Mouse (Mus musculus): ENCODE measurements around the gene Cfl2. TPM values are rescaled to one million over a fixed set of nuclear protein-coding genes. Genes with fewer than 3 reads are reported as not detected.
A peak's percentile ranks its signal among the peaks of the same experiment; 100 is the strongest.
"Not testable (repeated sequence)": the region's sequence is repeated elsewhere in the genome, so short reads cannot be mapped to it uniquely, and the experiment has no call there.

The Cfl2 gene
- polyA plus RNA-seq, 1 experiment = 39.0 TPM

- Histone ChIP-seq H3K36me3 (ENCODE audit: control insufficient read depth, insufficient read depth, low read length) (no peaks in the 10 kb centered on the region), H3K27me3 (replicated peaks; ENCODE audit: control insufficient read depth, insufficient read depth, low read length) (no peaks in the 10 kb centered on the region), H3K4me3 (ENCODE audit: insufficient read depth, low read depth, low read length) (no peak overlapping the region), H3K27ac (ENCODE audit: insufficient read depth, low read depth, low read length) (no peak overlapping the region), H3K4me1 (ENCODE audit: control insufficient read depth, insufficient read depth, low read length) (no peaks in the 10 kb centered on the region)
- TF ChIP-seq POLR2A (IDR thresholded peaks at IDR 0.05; ENCODE audit: low read depth, low read length) = no peak
- no peak for TF ChIP-seq CTCF (conservative IDR thresholded peaks at IDR 0.05; ENCODE audit: insufficient read depth, insufficient read length, low read depth, low read length)
- DNase-seq = no peak
- 89% methylated on average over 1 of the region's 1 CpGs for WGBS
These were observed 21.1 kb downstream of the Cfl2 start for GRCm38 (mm10) chr12:54841576-54841975.

DNA sequence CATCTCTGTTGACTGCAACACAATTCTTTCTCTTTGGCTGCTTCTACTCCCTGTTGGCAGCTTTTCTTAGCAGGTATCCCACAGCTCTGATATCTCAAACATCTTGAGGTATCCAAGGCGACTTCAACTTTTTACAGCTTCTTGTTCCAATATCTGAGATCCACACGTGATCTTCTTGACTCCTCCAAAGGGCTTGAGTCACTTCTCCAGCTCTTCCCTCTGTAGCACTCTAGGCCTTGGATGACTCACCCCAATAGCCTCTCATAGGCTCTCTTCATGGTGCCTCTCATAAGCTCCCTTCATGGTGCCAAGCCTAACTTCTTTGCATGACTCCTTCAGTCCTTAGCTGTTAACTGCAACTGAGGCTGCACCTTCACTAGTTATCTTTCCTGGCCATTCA, 22.9 kb downstream of the Cfl2 start:
- WGBS = 92% methylated on average over 2 of the region's 2 CpGs
- no peak overlapping the region for H3K4me3 ChIP-seq (ENCODE audit: insufficient read depth, low read depth, low read length)
- H3K4me1 ChIP-seq (ENCODE audit: control insufficient read depth, insufficient read depth, low read length) = no peaks in the 10 kb centered on the region
- DNase-seq = no peak
- H3K36me3 ChIP-seq (ENCODE audit: control insufficient read depth, insufficient read depth, low read length) = no peaks in the 10 kb centered on the region
- no peaks in the 10 kb centered on the region for H3K27me3 ChIP-seq (replicated peaks; ENCODE audit: control insufficient read depth, insufficient read depth, low read length)
- no peak for TF ChIP-seq POLR2A (IDR thresholded peaks at IDR 0.05; ENCODE audit: low read depth, low read length)
- no peak for TF ChIP-seq CTCF (conservative IDR thresholded peaks at IDR 0.05; ENCODE audit: insufficient read depth, insufficient read length, low read depth, low read length)
- H3K27ac ChIP-seq (ENCODE audit: insufficient read depth, low read depth, low read length) = no peak overlapping the region

GRCm38 (mm10) chr12:54838931-54839330, 23.7 kb downstream of the Cfl2 start:
- H3K36me3 ChIP-seq (ENCODE audit: control insufficient read depth, insufficient read depth, low read length) = no peaks in the 10 kb centered on the region
- no peak for DNase-seq
- H3K27me3 ChIP-seq (replicated peaks; ENCODE audit: control insufficient read depth, insufficient read depth, low read length) = no peaks in the 10 kb centered on the region
- no peaks in the 10 kb centered on the region for H3K4me1 ChIP-seq (ENCODE audit: control insufficient read depth, insufficient read depth, low read length)
- H3K27ac ChIP-seq (ENCODE audit: insufficient read depth, low read depth, low read length) = no peak overlapping the region
- TF ChIP-seq CTCF (conservative IDR thresholded peaks at IDR 0.05; ENCODE audit: insufficient read depth, insufficient read length, low read depth, low read length) (no peak), POLR2A (IDR thresholded peaks at IDR 0.05; ENCODE audit: low read depth, low read length) (no peak)
- H3K4me3 ChIP-seq (ENCODE audit: insufficient read depth, low read depth, low read length) = no peak overlapping the region

DNA sequence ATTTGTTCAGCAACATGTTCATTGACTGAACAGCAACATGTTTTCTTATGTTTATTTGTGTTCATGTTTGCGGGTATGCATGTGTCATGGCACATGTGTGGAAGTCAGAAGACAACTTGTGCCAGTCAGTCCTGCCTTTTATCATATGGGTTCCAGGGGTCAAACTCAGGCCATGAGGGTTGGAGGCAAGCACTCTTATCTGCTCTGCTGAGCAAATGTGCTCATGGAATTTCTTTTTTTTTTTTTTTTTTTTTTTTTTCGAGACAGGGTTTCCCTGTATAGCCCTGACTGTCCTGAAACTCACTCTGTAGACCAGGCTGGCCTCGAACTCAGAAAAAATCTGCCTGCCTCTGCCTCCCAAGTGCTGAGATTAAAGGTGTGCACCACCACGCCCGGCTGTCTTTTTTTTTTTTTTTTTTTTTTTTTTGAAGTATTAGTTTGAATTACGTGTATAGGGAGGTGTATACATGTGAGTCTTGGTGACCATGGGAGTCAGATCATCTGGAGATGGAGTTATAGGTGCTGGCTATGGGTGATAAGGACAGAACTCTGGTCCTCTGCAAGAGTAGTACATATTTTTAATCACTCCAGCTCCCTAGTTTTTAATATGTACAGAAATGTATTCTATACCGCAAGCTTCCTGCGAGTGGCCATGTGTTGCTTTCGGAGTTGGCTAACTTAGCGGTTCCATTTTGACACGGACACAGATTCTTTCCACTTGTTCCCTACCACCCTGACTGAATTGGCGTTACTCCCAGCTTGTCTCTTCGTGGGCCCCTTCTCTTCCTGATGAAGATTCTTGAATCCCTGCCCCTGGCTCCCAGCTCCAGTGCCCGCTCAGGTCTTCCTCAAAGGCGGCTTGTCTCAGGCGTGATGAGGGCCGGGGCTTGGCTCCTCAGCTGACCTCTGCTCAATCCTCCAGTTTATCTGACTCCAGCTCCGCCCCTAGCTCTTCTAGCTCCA, 26.8 kb downstream of the Cfl2 start:
- no peak for DNase-seq
- 81% methylated on average over 18 of the region's 18 CpGs for WGBS
- TF ChIP-seq POLR2A (IDR thresholded peaks at IDR 0.05; ENCODE audit: low read depth, low read length) = no peak
- TF ChIP-seq CTCF (conservative IDR thresholded peaks at IDR 0.05; ENCODE audit: insufficient read depth, insufficient read length, low read depth, low read length) = no peak
- H3K36me3 ChIP-seq (ENCODE audit: control insufficient read depth, insufficient read depth, low read length) = no peaks in the 10 kb centered on the region
- H3K4me1 ChIP-seq (ENCODE audit: control insufficient read depth, insufficient read depth, low read length) = no peaks in the 10 kb centered on the region
- no peak overlapping the region for H3K27ac ChIP-seq (ENCODE audit: insufficient read depth, low read depth, low read length)
- H3K27me3 ChIP-seq (replicated peaks; ENCODE audit: control insufficient read depth, insufficient read depth, low read length) = no peaks in the 10 kb centered on the region
- no peak overlapping the region for H3K4me3 ChIP-seq (ENCODE audit: insufficient read depth, low read depth, low read length)

GRCm38 (mm10) chr12:54834925-54835447, 27.7 kb downstream of the Cfl2 start:
- no peaks in the 10 kb centered on the region for H3K36me3 ChIP-seq (ENCODE audit: control insufficient read depth, insufficient read depth, low read length)
- H3K4me3 ChIP-seq (ENCODE audit: insufficient read depth, low read depth, low read length) = peak overlapping the region; percentile 37; the same call in 1 of the 2 replicates
- H3K27me3 ChIP-seq (replicated peaks; ENCODE audit: control insufficient read depth, insufficient read depth, low read length) = no peaks in the 10 kb centered on the region
- H3K27ac ChIP-seq (ENCODE audit: insufficient read depth, low read depth, low read length) = no peak overlapping the region
- peak; percentile 73 for DNase-seq
- no peak for TF ChIP-seq CTCF (conservative IDR thresholded peaks at IDR 0.05; ENCODE audit: insufficient read depth, insufficient read length, low read depth, low read length)
- no peak for TF ChIP-seq POLR2A (IDR thresholded peaks at IDR 0.05; ENCODE audit: low read depth, low read length)
- WGBS = 4% methylated on average over 11 of the region's 11 CpGs
- no peaks in the 10 kb centered on the region for H3K4me1 ChIP-seq (ENCODE audit: control insufficient read depth, insufficient read depth, low read length)

DNA sequence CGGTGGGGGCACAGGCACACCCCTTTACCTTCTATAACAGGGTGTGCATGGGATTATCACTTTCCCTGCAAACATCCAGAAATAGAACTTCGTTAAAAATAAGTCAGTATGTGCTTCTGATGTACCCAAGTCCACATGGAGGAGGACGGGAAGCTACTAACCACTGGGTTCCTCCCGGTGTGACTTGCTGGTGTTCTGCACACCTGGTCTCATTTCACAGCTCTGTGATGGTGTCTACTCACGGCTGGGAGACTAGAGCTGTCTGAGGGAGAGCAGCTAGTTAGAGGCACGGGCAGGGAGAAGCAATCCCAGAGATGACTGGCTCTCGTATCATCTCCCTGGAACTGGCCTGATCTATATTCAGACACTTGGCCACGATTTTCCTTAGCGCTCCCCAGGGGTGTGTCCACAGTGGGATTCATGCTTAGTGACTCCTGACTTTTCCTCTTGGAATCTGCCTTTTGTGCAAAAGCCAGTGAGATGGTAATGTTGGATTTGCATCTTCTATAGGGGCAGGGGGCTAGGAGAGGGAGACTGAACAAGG, 28.7 kb downstream of the Cfl2 start:
- 71% methylated on average over 9 of the region's 9 CpGs for WGBS
- no peak for TF ChIP-seq CTCF (conservative IDR thresholded peaks at IDR 0.05; ENCODE audit: insufficient read depth, insufficient read length, low read depth, low read length)
- no peak for TF ChIP-seq POLR2A (IDR thresholded peaks at IDR 0.05; ENCODE audit: low read depth, low read length)
- Histone ChIP-seq H3K4me3 (ENCODE audit: insufficient read depth, low read depth, low read length) (no peak overlapping the region), H3K4me1 (ENCODE audit: control insufficient read depth, insufficient read depth, low read length) (no peaks in the 10 kb centered on the region), H3K27me3 (replicated peaks; ENCODE audit: control insufficient read depth, insufficient read depth, low read length) (no peaks in the 10 kb centered on the region), H3K27ac (ENCODE audit: insufficient read depth, low read depth, low read length) (no peak overlapping the region), H3K36me3 (ENCODE audit: control insufficient read depth, insufficient read depth, low read length) (no peaks in the 10 kb centered on the region)
- DNase-seq = no peak

DNA sequence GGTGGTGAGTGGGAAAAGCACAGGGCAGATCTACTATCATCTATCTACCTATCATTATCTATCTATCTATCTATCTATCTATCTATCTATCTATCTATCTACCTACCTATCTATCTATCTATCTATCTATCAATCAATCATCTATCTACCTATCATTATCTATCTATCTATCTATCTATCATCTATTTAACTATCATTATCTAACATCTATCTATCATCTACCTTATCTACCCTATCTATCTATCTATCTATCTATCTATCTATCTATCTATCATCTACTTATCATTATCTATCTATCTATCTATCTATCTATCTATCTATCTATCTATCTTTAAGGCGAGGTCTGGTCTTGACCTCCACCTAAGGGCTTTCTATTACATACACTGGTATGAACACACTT, 30.8 kb downstream of the Cfl2 start:
- not testable (repeated sequence) for H3K4me1 ChIP-seq (ENCODE audit: control insufficient read depth, insufficient read depth, low read length); H3K36me3 ChIP-seq (ENCODE audit: control insufficient read depth, insufficient read depth, low read length); H3K27me3 ChIP-seq (replicated peaks; ENCODE audit: control insufficient read depth, insufficient read depth, low read length); H3K4me3 ChIP-seq (ENCODE audit: insufficient read depth, low read depth, low read length); DNase-seq; H3K27ac ChIP-seq (ENCODE audit: insufficient read depth, low read depth, low read length)
- whole genome bisulfite sequencing = 91% methylated on average over 1 of the region's 1 CpGs

All from kidney, adult 2 months (tissue).